Mouse (Mus musculus): ENCODE measurements at regions not wholly inside any gene's neighbourhood (a gene's known extent, or its start where the extent isn't known, plus 50 kb on each side); places are given as distances from the start of the nearest gene placed in this dataset.

GRCm38 (mm10) chr2:10784266-10784665 is 387.6 kb upstream of the Prkcq start:
- TF ChIP-seq CTCF (IDR thresholded peaks at IDR 0.05; ENCODE audit: low read depth) (no peak), EP300 (IDR thresholded peaks at IDR 0.05; ENCODE audit: low read depth) (no peak)

Measured in liver, postnatal 0 days (tissue).